Mouse (Mus musculus) kidney, adult 2 months (tissue): ENCODE measurements at regions not wholly inside any gene's neighbourhood (a gene's known extent, or its start where the extent isn't known, plus 50 kb on each side); places are given as distances from the start of the nearest gene placed in this dataset.

ENCODE experiments used
- CTCF ChIP-seq: fragments of 200-500 bp; conservative IDR thresholded peaks from 2 replicates; pipeline ENCODE4 v1.5.1; 2011; ENCODE audit warnings: low read depth, mild to moderate bottlenecking, control low read depth, low read length, moderate library complexity, mixed read lengths; ENCODE audit not compliant: insufficient read depth, insufficient read length
- POLR2A ChIP-seq: fragments of 200-500 bp; IDR thresholded peaks from one replicate; pipeline ENCODE4 v1.6.1; 2011; ENCODE audit warnings: low read depth, low read length, control low read depth

DNA sequence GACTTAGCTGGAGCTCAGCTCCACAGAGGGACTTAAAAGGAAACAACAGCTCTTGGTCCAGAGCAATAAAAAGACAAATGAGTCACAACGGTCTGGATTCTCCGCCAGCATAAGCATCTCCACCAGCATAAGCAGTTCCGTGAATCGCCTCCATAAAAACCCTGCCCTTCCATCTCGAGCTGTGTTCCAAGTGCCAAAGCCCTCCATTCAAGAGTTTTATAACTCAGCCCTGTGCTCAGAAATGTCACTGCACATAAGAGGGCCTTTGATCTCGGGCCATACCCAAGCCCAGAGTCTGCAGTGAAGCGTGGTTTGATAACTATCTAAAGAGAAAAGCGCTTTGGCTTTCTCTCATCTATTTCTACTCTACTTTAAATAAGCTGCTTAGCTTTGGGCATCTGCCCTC, 70.8 kb upstream of the Akap13 start:
- TF ChIP-seq CTCF (no peak), POLR2A (no peak)
